Mouse (Mus musculus) urinary bladder, postnatal 25 days (tissue): ENCODE data around the gene Olfr896-ps1.

Experiments
- DNase-seq: peaks from one replicate; pipeline ENCODE4 v3.0.0; 2022; ENCODE audit warnings: low spot score

Olfr896-ps1 gene

DNA sequence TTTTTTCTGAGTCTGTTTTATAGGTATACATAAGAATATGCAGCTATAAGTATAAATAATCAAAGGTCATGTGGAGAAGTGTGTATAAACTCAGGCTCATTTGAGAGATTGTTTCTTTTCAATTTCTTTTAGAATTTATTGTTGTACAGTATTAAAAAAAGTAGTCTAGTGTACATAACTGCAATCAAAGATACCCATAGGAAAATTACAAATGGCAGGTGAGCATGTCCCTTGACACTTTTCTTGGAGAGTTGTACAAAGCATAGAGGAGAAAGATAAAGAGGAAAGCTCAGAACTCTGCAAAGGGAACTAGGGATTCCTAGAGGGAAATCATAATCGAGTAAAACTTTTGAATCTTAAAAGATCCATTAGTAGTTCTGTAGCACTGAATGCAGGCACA, at the start of gene Olfr896-ps1:
Olfr896-ps1 (plus strand) TSS at position 301 of the 400 bp plus-strand sequence.
- no peak for DNase-seq

DNA sequence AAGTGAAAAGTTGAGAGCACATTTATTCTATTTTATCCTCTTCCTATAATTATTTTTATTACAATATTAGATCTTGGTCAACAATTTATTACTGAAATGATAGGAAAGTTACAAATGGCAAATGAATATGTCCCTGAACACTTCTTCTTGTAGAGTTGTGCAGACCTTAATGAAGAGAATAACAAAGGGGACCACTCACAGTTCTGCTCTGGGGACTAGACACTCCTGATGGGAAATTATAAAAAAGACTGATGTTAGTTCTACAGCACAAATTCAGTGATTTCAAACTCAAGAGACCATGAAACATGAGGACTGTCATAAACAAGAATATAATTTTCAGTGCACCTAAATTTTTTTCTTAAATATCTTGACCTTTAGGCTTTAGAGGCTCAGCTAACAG, 38.4 kb upstream of the Olfr896-ps1 start, which contains the start of gene Olfr143:
Olfr143 (plus strand) TSS at position 301 of the 400 bp plus-strand sequence.
- no peak for DNase-seq

DNA sequence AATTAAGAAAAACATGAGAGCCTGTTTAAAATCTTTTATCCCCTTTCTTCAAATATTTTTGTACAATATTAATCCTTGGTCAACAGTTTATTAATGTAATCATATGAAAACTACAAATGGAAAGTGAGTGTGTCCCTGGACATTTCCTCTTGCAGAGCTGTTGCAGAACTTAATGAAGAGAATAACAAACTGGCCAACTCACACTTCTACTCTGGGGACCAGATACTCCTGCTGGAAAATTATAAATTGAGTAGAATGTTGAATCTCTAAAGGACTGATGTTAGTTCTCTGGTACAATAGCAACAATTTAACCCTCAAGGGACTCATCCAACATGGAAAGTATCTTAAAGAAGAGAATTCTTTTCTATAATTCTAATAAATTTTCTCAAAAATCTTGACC, 23.4 kb upstream of the Olfr896-ps1 start, which contains the start of gene Olfr895:
Olfr895 (plus strand) TSS at position 301 of the 400 bp plus-strand sequence.
- DNase-seq = no peak

DNA sequence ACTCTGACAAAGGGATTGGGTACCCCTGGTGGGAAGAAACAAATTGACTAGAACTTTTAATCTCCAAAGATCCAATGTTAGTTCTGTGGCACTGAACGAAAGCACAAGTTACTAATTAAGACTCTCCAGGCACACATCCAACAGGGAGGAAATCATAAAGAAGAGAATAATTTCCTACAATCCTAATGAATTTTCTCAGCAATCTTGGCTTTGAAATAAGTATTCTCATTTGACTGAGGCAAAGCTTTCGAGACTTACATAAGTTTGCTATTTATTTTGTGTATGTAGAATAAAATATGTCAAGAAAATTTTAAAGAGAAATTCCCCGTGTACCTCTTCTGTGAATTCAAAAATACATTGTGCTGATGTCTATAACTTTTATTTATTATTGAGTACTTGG, 37.9 kb downstream of the Olfr896-ps1 start, which contains the start of gene Olfr25:
Olfr25 (plus strand) TSS at position 301 of the 400 bp plus-strand sequence.
- no peak for DNase-seq
